Mouse (Mus musculus) R1 (cell line): ENCODE measurements around the gene Gm6176.
"Not testable (repeated sequence)": the region's sequence is repeated elsewhere in the genome, so short reads cannot be mapped to it uniquely, and the experiment has no call there.

ENCODE experiments used
- DNase-seq: peaks from one replicate; pipeline ENCODE4 v3.0.0-alpha.2; 2018; ENCODE audit warnings: low read depth, low spot score

The Gm6176 gene

DNA sequence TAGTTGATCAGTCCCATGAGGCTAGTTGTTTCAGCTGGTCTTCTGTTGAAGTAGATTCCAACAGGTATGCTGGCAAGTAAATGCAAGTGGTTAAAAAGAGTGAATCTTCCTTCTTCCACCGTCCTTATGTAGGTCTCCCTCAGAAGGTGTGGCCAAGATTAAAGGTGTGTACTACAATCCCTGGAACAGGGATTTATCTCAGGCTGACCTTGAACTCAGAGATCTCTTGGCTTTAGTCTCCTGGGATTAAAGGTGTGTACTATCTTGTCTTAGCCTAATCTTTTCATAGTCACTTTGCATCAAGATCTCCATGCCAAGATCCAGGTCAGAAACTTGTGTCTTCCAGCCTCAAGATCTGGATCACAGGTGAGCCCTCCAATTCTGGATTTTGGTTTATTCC lies at the start of gene Gm6176:
Gene Gm6176 (minus strand): TSS at position 101 of the 400 bp plus-strand sequence.
- not testable (repeated sequence) for DNase-seq

- not testable (repeated sequence) for DNase-seq
These were observed 12.7 kb upstream of the Gm6176 start, which contains the start of gene Vmn1r139 for GRCm38 (mm10) chr7:22068757-22069156. Gene Vmn1r139 (plus strand): TSS chr7:22069057.

DNA sequence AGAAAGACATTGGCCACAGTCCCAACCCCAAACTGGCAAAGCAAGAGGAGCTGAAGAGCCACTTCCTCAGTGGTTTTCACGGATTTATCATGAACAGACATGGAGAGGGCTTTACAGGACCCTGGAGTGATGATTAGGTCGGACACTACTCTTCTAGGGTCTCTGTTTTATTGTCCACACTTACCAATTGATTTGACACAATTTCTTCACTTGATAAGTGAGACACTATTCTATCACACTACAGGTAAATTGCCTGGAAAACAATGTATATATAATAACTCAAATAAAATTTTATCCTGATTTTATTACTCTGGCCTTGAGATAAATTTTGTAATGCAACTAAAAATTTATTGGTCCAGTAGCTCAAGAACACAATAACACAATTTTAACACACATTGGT lies 27.3 kb downstream of the Gm6176 start, which contains the start of gene Vmn1r138:
Gene Vmn1r138 (minus strand): TSS at position 101 of the 400 bp plus-strand sequence.
- DNase-seq = not testable (repeated sequence)
